Mouse (Mus musculus): ENCODE data around the gene B4galnt2. TPM values are rescaled to one million over a fixed set of nuclear protein-coding genes. Genes with fewer than 3 reads are reported as not detected.

The B4galnt2 gene
- 1.1 and 1.6 TPM in 2 replicates for polyA plus RNA-seq (2015; fragmentation: Nextera tagmentation; extraction: Ambion mirVana)

- Histone ChIP-seq H3K27me3 (ENCODE audit: insufficient read depth, low read length) (peaks cover 44% of the 10 kb centered on the region), H3K9me3 (replicated peaks; ENCODE audit: low read length) (no peaks in the 10 kb centered on the region), H3K4me2 (ENCODE audit: low read length) (peak within 1 kb of the TSS; percentile 49), H3K27ac (no peak within 1 kb of the TSS), H3K4me1 (replicated peaks; ENCODE audit: insufficient read depth, low read length) (no peaks in the 10 kb centered on the region), H3K4me3 (replicated peaks; ENCODE audit: low read depth, low read length) (peak within 1 kb of the TSS; percentile 15), H3K36me3 (ENCODE audit: insufficient read depth, low read length) (no peaks in the 10 kb centered on the region), H3K9ac (ENCODE audit: low read depth, low read length) (no peak within 1 kb of the TSS)
- ATAC-seq (replicated peaks; ENCODE audit: low FRiP score, low read depth): no peak
- no peak for TF ChIP-seq CTCF (IDR thresholded peaks at IDR 0.05; ENCODE audit: low read depth)
- no peak for DNase-seq (ENCODE audit: low spot score)
- whole genome bisulfite sequencing: 3% methylated on average over 35 of the region's 35 CpGs
These were observed at the start of gene B4galnt2 for GRCm38 (mm10) chr11:95914571-95914991. TSS of gene B4galnt2 (minus strand) at chr11:95914891.

- Histone ChIP-seq H3K36me3 (ENCODE audit: insufficient read depth, low read length) (peaks cover 45% of the 10 kb centered on the region), H3K4me3 (replicated peaks; ENCODE audit: low read depth, low read length) (no peak overlapping the region), H3K9ac (ENCODE audit: low read depth, low read length) (no peak overlapping the region), H3K4me1 (replicated peaks; ENCODE audit: insufficient read depth, low read length) (no peaks in the 10 kb centered on the region), H3K27me3 (ENCODE audit: insufficient read depth, low read length) (no peaks in the 10 kb centered on the region), H3K27ac (no peak overlapping the region), H3K9me3 (replicated peaks; ENCODE audit: low read length) (no peaks in the 10 kb centered on the region), H3K4me2 (ENCODE audit: low read length) (no peak overlapping the region)
- TF ChIP-seq CTCF (IDR thresholded peaks at IDR 0.05; ENCODE audit: low read depth): no peak
- ATAC-seq (replicated peaks; ENCODE audit: low FRiP score, low read depth) (no peak), DNase-seq (ENCODE audit: low spot score) (no peak)
- WGBS: 71% methylated on average over 7 of the region's 7 CpGs
These were observed 48.6 kb upstream of the B4galnt2 start for GRCm38 (mm10) chr11:95963304-95963703.

GRCm38 (mm10) chr11:95959152-95959551 is 44.5 kb upstream of the B4galnt2 start:
- no peak overlapping the region for H3K4me2 ChIP-seq (ENCODE audit: low read length)
- H3K27ac ChIP-seq: no peak overlapping the region
- peaks cover 12% of the 10 kb centered on the region; the same call in 1 of the 2 replicates for H3K36me3 ChIP-seq (ENCODE audit: insufficient read depth, low read length)
- H3K27me3 ChIP-seq (ENCODE audit: insufficient read depth, low read length): no peaks in the 10 kb centered on the region
- H3K9me3 ChIP-seq (replicated peaks; ENCODE audit: low read length): no peaks in the 10 kb centered on the region
- no peak overlapping the region for H3K4me3 ChIP-seq (replicated peaks; ENCODE audit: low read depth, low read length)
- H3K9ac ChIP-seq (ENCODE audit: low read depth, low read length): no peak overlapping the region
- H3K4me1 ChIP-seq (replicated peaks; ENCODE audit: insufficient read depth, low read length): no peaks in the 10 kb centered on the region
- no peak for DNase-seq (ENCODE audit: low spot score)
- ATAC-seq (replicated peaks; ENCODE audit: low FRiP score, low read depth): no peak
- 78% methylated on average over 6 of the region's 6 CpGs for WGBS
- TF ChIP-seq CTCF (IDR thresholded peaks at IDR 0.05; ENCODE audit: low read depth): peak; percentile 37; the same call in 1 of the 2 replicates

- Histone ChIP-seq H3K4me2 (ENCODE audit: low read length) (no peak overlapping the region), H3K4me1 (replicated peaks; ENCODE audit: insufficient read depth, low read length) (no peaks in the 10 kb centered on the region), H3K27me3 (ENCODE audit: insufficient read depth, low read length) (no peaks in the 10 kb centered on the region), H3K9ac (ENCODE audit: low read depth, low read length) (no peak overlapping the region), H3K4me3 (replicated peaks; ENCODE audit: low read depth, low read length) (no peak overlapping the region), H3K9me3 (replicated peaks; ENCODE audit: low read length) (no peaks in the 10 kb centered on the region), H3K27ac (no peak overlapping the region), H3K36me3 (ENCODE audit: insufficient read depth, low read length) (peaks cover 9% of the 10 kb centered on the region; the same call in 1 of the 2 replicates)
- 0 out of 2 replicates have a peak, but pooled peaks have one; percentile 14 for ATAC-seq (replicated peaks; ENCODE audit: low FRiP score, low read depth)
- no peak for TF ChIP-seq CTCF (IDR thresholded peaks at IDR 0.05; ENCODE audit: low read depth)
- DNase-seq (ENCODE audit: low spot score): no peak
- WGBS: 65% methylated on average over 8 of the region's 9 CpGs
These were observed 43.6 kb upstream of the B4galnt2 start for GRCm38 (mm10) chr11:95958251-95958650.

GRCm38 (mm10) chr11:95957407-95957806 is 42.7 kb upstream of the B4galnt2 start:
- H3K4me3 ChIP-seq (replicated peaks; ENCODE audit: low read depth, low read length): no peak overlapping the region
- no peaks in the 10 kb centered on the region for H3K27me3 ChIP-seq (ENCODE audit: insufficient read depth, low read length)
- no peak overlapping the region for H3K27ac ChIP-seq
- ATAC-seq (replicated peaks; ENCODE audit: low FRiP score, low read depth): no peak
- WGBS: 76% methylated on average over 7 of the region's 7 CpGs
- no peaks in the 10 kb centered on the region for H3K4me1 ChIP-seq (replicated peaks; ENCODE audit: insufficient read depth, low read length)
- H3K9me3 ChIP-seq (replicated peaks; ENCODE audit: low read length): no peaks in the 10 kb centered on the region
- DNase-seq (ENCODE audit: low spot score): peak; percentile 21
- TF ChIP-seq CTCF (IDR thresholded peaks at IDR 0.05; ENCODE audit: low read depth): no peak; the same call in 1 of the 2 replicates
- H3K36me3 ChIP-seq (ENCODE audit: insufficient read depth, low read length): 0 out of 2 replicates have a peak, but pooled peaks cover 6% of the 10 kb centered on the region
- no peak overlapping the region for H3K9ac ChIP-seq (ENCODE audit: low read depth, low read length)
- H3K4me2 ChIP-seq (ENCODE audit: low read length): no peak overlapping the region

- Histone ChIP-seq H3K27ac (no peak overlapping the region), H3K9me3 (replicated peaks; ENCODE audit: low read length) (no peaks in the 10 kb centered on the region), H3K4me1 (replicated peaks; ENCODE audit: insufficient read depth, low read length) (no peaks in the 10 kb centered on the region), H3K36me3 (ENCODE audit: insufficient read depth, low read length) (no peaks in the 10 kb centered on the region), H3K9ac (ENCODE audit: low read depth, low read length) (no peak overlapping the region), H3K4me3 (replicated peaks; ENCODE audit: low read depth, low read length) (no peak overlapping the region), H3K27me3 (ENCODE audit: insufficient read depth, low read length) (no peaks in the 10 kb centered on the region), H3K4me2 (ENCODE audit: low read length) (no peak overlapping the region)
- WGBS: 87% methylated on average over 5 of the region's 5 CpGs
- DNase-seq (ENCODE audit: low spot score) (no peak), ATAC-seq (replicated peaks; ENCODE audit: low FRiP score, low read depth) (no peak)
- TF ChIP-seq CTCF (IDR thresholded peaks at IDR 0.05; ENCODE audit: low read depth): no peak
These were observed 38.6 kb upstream of the B4galnt2 start for GRCm38 (mm10) chr11:95953313-95953712.
